Mouse (Mus musculus) lung, embryonic 16.5 days (tissue): ENCODE results near the gene Gm20458. TPM values are rescaled to one million over a fixed set of nuclear protein-coding genes. Genes with fewer than 3 reads are reported as not detected.
A peak's percentile ranks its signal among the peaks of the same experiment; 100 is the strongest.

Experiments used
- ATAC-seq: fragments of 200-750 bp; cut with Nextera tagmentation; 2 replicates; pipeline ENCODE4 v1.8.0; 2017; ENCODE audit warnings: low read depth, mild to moderate bottlenecking, moderate library complexity
- H3K27ac ChIP-seq: fragments of 300-500 bp; sonication (generic); 2 replicates; pipeline ENCODE4 v1.5.1; 2014; ENCODE audit warnings: mild to moderate bottlenecking, control low read depth, low read length
- H3K27me3 ChIP-seq: fragments of 300-500 bp; sonication (generic); 2 replicates; pipeline ENCODE4 v1.6.1; 2014; ENCODE audit warnings: low read depth, low read length, mixed read lengths; ENCODE audit not compliant: control insufficient read depth, insufficient read depth
- H3K36me3 ChIP-seq: fragments of 300-500 bp; sonication (generic); 2 replicates; pipeline ENCODE4 v1.6.1; 2014; ENCODE audit warnings: low read length; ENCODE audit not compliant: control insufficient read depth, insufficient read depth
- H3K4me1 ChIP-seq: fragments of 300-500 bp; sonication (generic); replicated peaks from 2 replicates; pipeline ENCODE4 v1.6.1; 2014; ENCODE audit warnings: low read length, mixed read lengths; ENCODE audit not compliant: control insufficient read depth, insufficient read depth
- H3K4me2 ChIP-seq: fragments of 300-500 bp; sonication (generic); 2 replicates; pipeline ENCODE4 v1.6.1; 2014; ENCODE audit warnings: low read depth, low read length, control low read depth
- H3K4me3 ChIP-seq: fragments of 300-500 bp; sonication (generic); 2 replicates; pipeline ENCODE4 v1.5.1; 2014; ENCODE audit warnings: mild to moderate bottlenecking, low read length, control low read depth
- H3K9ac ChIP-seq: fragments of 300-500 bp; sonication (generic); 2 replicates; pipeline ENCODE4 v1.6.1; 2014; ENCODE audit warnings: low read length, control low read depth
- H3K9me3 ChIP-seq: fragments of 300-500 bp; sonication (generic); 2 replicates; pipeline ENCODE4 v1.6.1; 2016; ENCODE audit warnings: low read length; ENCODE audit not compliant: control insufficient read depth
- WGBS: fragments of 180-500 bp; shearing (Covaris S2); extraction: QIAGEN DNeasy Blood & Tissue Kit; methylation state at CpG from one replicate; pipeline ENCODE4 v1.1.7; 2014; 5-methylcytosine and 5-hydroxymethylcytosine counted together
- polyA plus RNA-seq: library from polyadenylated mRNA; unstranded; fragments of >200 nt; fragmentation: Nextera tagmentation; extraction: Ambion mirVana; gene quantifications from 2 replicates; pipeline ENCODE4 v1.2.1, GENCODE M21; 2015

Gene Gm20458
- polyA plus RNA-seq, 1 experiment from 2014 or later, result 15.2 TPM

DNA sequence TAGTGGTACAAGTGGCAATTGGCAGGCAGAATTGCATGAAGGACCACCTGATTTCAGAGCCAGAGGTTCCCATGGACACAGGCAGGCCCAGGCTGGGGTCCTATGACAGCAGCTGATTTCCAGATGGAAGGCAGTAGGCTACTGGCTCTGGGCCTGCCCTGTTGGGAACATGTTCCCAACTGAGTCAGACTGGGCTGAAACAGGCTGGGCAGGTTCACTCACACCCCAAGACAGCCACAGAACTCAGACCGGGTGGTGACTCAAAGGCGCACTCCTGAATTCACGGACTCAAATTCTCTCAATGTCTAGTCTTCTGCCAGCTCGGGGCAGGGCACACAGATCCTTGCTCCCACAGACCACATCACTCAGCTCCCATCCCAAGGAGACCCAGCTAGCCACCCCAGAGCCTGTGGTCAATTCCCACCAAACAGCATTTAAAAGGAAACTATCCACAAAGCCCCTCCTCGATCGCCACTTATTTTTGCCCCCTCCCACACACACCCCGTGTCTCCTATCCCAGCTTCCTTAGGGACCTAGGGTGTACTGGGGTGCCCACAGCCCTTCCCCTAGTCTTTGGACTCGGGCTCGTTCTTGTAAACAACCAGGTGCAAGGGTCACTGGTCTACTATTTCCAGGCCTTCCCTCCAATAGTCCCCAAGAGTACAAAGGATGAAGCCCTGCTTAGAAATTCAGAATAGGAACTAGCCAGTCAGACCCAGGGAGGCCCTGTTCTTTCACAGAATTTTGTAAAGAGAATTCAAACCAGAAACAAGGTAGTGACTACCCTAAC is 28.9 kb upstream of the Gm20458 start:
- peak; percentile 62 for ATAC-seq
- no peak overlapping the region for H3K4me3 ChIP-seq
- H3K36me3 ChIP-seq, result peaks cover 6% of the 10 kb centered on the region
- 44% methylated on average over 9 of the region's 9 CpGs for WGBS
- peaks cover 62% of the 10 kb centered on the region for H3K4me1 ChIP-seq
- H3K27ac ChIP-seq, result peak overlapping the region; percentile 75
- H3K9ac ChIP-seq, result no peak overlapping the region
- H3K9me3 ChIP-seq, result no peaks in the 10 kb centered on the region
- H3K27me3 ChIP-seq, result no peaks in the 10 kb centered on the region
- peak overlapping the region; percentile 34 for H3K4me2 ChIP-seq

GRCm38 (mm10) chr2:164432541-164433191 is 28.1 kb upstream of the Gm20458 start:
- peaks cover 70% of the 10 kb centered on the region for H3K4me1 ChIP-seq
- peak overlapping the region; percentile 34 for H3K4me2 ChIP-seq
- ATAC-seq, result peak; percentile 13; the same call in 1 of the 2 replicates
- H3K9me3 ChIP-seq, result no peaks in the 10 kb centered on the region
- H3K9ac ChIP-seq, result peak overlapping the region; percentile 51
- peak overlapping the region; percentile 75 for H3K27ac ChIP-seq
- H3K27me3 ChIP-seq, result no peaks in the 10 kb centered on the region
- H3K4me3 ChIP-seq, result no peak overlapping the region
- 19% methylated on average over 22 of the region's 22 CpGs for WGBS
- H3K36me3 ChIP-seq, result peaks cover 6% of the 10 kb centered on the region

GRCm38 (mm10) chr2:164433278-164433895 is 27.4 kb upstream of the Gm20458 start:
- Histone ChIP-seq H3K4me3 (no peak overlapping the region), H3K4me2 (peak overlapping the region; percentile 34; the same call in 1 of the 2 replicates), H3K27ac (peak overlapping the region; percentile 75), H3K4me1 (peaks cover 73% of the 10 kb centered on the region), H3K9me3 (no peaks in the 10 kb centered on the region), H3K9ac (peak overlapping the region; percentile 51), H3K36me3 (peaks cover 6% of the 10 kb centered on the region), H3K27me3 (no peaks in the 10 kb centered on the region)
- ATAC-seq, result no peak
- WGBS, result 62% methylated on average over 9 of the region's 9 CpGs

DNA sequence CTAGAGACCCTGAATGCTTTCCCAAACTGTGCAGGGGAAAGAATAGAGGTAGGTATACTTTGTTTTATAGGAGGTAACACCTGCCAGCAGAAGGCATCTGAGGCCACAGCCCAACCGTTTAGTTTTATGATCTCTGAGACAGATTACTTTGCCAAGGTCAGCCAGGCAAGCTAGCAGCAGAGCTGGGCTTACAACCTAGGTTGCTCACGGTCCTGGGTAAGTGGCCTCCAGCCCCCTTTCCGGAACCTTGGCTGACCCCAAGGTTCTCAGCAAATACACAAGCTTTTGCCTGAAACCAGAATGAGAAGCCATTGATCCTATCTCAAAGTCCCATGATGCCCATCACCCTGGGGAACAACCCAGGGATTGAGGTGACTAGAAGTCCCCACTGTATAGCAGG is 26.1 kb upstream of the Gm20458 start:
- no peak for ATAC-seq
- Histone ChIP-seq H3K4me1 (peaks cover 86% of the 10 kb centered on the region), H3K9ac (no peak overlapping the region), H3K4me3 (no peak overlapping the region), H3K4me2 (no peak overlapping the region), H3K9me3 (no peaks in the 10 kb centered on the region), H3K27ac (no peak overlapping the region), H3K27me3 (no peaks in the 10 kb centered on the region), H3K36me3 (0 out of 2 replicates have a peak, but pooled peaks cover under 1% of the 10 kb centered on the region)
- 55% methylated on average over 3 of the region's 3 CpGs for WGBS

- Histone ChIP-seq H3K4me2 (no peak overlapping the region), H3K36me3 (no peaks in the 10 kb centered on the region), H3K4me3 (no peak overlapping the region), H3K27me3 (no peaks in the 10 kb centered on the region), H3K27ac (peak overlapping the region; percentile 1; the same call in 1 of the 2 replicates), H3K9ac (no peak overlapping the region), H3K4me1 (peaks cover 84% of the 10 kb centered on the region), H3K9me3 (no peaks in the 10 kb centered on the region)
- 40% methylated on average over 5 of the region's 5 CpGs for WGBS
- no peak for ATAC-seq
These were observed 25.3 kb upstream of the Gm20458 start for GRCm38 (mm10) chr2:164435216-164436090.

DNA sequence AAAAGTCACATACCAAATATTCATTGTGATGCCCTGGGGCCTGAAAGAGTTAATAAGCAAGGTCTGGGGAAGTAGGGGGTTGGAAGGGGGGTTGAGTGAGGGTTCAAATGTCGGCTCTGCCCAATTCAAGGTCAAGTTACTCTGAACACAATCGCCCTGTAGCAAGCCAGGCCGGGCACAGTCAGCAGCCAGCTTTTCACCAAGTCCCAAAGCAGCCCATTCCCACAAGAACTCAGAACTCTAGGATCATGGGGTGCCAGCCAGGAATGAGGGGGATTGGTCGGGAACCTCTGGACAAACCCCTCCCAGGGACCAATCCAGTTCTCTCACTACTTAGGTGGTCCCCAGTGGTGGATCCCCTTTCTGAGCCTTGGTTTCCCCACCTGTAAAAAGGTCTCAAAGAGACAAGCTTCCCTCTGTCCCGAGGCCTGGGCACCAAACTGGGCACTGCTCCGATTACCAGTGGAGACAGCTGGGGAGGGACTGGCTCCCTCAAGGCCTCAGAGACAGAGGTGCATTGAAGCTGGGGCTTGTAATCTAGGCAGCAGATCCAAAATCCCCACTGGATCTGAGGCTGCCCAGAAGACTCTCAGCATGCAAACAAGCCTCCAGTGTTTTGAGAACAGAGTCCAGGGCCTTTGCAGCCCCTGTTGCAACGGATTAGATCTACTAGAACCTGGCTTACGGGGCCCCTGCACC is 24.4 kb upstream of the Gm20458 start:
- Histone ChIP-seq H3K27ac (peak overlapping the region; percentile 33; the same call in 1 of the 2 replicates), H3K36me3 (no peaks in the 10 kb centered on the region), H3K4me2 (peak overlapping the region; percentile 20; the same call in 1 of the 2 replicates), H3K9me3 (no peaks in the 10 kb centered on the region), H3K27me3 (no peaks in the 10 kb centered on the region), H3K9ac (peak overlapping the region; percentile 51), H3K4me1 (peaks cover 75% of the 10 kb centered on the region), H3K4me3 (no peak overlapping the region)
- WGBS, result 23% methylated on average over 8 of the region's 8 CpGs
- no peak for ATAC-seq

DNA sequence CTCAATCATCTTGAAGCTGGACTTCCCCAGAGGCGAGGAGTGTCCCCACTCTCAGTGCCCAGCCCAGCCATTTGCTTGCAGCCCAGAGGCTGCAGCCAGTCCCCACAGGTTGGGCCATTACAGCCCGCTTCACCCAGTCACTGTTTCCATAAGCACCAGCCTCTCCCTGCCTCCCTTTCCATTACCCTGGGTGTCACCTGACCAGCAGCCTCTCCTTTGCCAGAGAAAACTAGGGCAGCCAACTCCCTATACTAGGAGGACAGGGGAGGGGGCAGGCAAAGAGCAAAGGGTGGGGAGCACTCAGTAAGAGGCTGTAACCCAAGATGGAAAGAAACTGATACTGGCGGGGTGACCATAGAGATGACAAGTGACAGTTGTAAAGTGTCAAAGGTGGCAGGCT is 23.8 kb upstream of the Gm20458 start:
- Histone ChIP-seq H3K27ac (peak overlapping the region; percentile 33; the same call in 1 of the 2 replicates), H3K9ac (peak overlapping the region; percentile 51)

DNA sequence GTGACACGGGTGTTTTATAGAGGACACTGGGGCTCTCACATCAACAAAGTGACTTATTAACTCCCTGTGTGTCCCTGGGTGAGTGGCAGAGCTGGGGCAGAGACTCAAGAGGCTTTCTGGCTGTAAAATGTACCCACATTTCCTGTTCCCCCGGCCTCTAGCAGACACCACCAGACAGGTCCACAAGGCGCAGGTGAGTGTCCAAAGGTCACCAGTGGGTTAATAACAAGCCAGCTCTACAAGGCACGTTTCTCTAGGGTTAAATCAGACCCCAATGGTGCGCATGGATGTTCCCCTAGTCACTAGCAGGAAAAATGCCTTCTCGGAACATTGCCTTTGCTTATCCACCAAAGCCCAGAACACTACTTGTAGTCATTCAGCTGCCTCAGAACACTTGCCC is 23.1 kb upstream of the Gm20458 start:
- 39% methylated on average over 6 of the region's 6 CpGs for WGBS
- Histone ChIP-seq H3K36me3 (no peaks in the 10 kb centered on the region), H3K4me2 (peak overlapping the region; percentile 16), H3K27ac (peak overlapping the region; percentile 43; the same call in 1 of the 2 replicates), H3K9me3 (no peaks in the 10 kb centered on the region), H3K9ac (no peak overlapping the region; the same call in 1 of the 2 replicates), H3K4me3 (no peak overlapping the region), H3K27me3 (no peaks in the 10 kb centered on the region), H3K4me1 (peaks cover 61% of the 10 kb centered on the region)
- ATAC-seq, result no peak

More for the DNA sequence above, 23.8 kb upstream of the Gm20458 start:
- peaks cover 69% of the 10 kb centered on the region for H3K4me1 ChIP-seq
- no peaks in the 10 kb centered on the region for H3K27me3 ChIP-seq
- H3K4me2 ChIP-seq, result peak overlapping the region; percentile 20
- no peak overlapping the region for H3K4me3 ChIP-seq
- no peaks in the 10 kb centered on the region for H3K36me3 ChIP-seq
- 40% methylated on average over 3 of the region's 3 CpGs for WGBS
- no peak for ATAC-seq
- no peaks in the 10 kb centered on the region for H3K9me3 ChIP-seq
